ENCODE assay signal across 8 mouse cellular contexts in the genomic region with DNA sequence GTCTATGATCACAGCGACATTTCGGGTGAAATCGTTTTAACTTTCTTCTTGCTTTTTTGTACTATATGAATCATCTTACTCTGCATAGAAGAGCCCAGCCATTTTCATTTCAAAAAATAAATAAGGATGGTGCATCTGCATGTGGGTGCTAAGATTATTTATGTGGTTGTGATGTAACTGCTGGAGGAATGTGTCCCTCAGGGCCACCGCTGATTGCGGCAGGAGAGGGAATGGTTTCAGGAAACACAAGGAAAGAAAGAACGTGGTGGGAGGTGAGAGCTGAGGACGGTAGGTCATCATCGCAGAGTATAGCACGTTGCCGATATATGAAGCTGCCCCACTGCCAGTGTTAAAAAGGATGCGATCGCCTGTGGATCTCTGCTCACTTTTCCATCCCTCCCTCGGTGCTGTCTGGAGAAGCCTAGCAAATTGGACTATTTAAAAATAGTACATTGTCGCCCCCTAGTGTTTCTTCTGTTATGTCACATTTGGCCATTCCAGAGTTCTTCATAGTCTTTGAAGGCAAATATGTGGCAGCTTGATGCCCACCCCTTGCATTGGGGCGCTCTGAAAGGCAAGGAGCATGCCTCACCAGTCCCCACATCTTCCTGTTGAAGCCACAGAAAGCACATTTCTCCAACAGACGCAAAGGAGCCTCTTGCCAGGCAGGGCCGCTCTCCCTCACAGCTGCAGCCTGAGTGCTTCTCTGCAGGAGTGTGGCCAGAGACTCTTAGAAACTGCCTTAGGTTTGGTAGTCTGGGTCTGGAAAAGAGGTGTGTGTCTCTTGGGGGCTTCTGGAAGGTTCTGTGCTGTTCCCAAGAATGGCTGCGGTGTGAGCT.
DNase-seq lines count a peak whose midpoint lies in the region; ATAC-seq and TF ChIP-seq lines count a peak whose summit lies in the region.

No protein-coding gene starts in this region.

- no peaks in the 10 kb centered on the region for H3K9me3 ChIP-seq in E14TG2a.4 (ENCODE audit: low read length)
- no peaks in the 10 kb centered on the region for H3K9me3 ChIP-seq in embryonic facial prominence, embryonic 14.5 days (ENCODE audit: control insufficient read depth, low read length)
- no peaks in the 10 kb centered on the region for H3K9me3 ChIP-seq in hindbrain, embryonic 10.5 days

- DNase-seq in adrenal gland, postnatal 36 days = peak; percentile 18 to 21
- peak; percentile 91 for DNase-seq in embryonic facial prominence, embryonic 14.5 days (ENCODE audit: low spot score)
- peak; percentile 22 for DNase-seq in hindbrain, embryonic 10.5 days (ENCODE audit: low spot score)
- DNase-seq in layer of hippocampus, adult 8-10 months (ENCODE audit: low spot score in 2 of 2) = peak; percentile 45 to 52
- peak; percentile 69 for DNase-seq in lung, postnatal 10 days
- peak; percentile 64 for DNase-seq in right cerebral cortex, postnatal 25 days

- no peaks in the 10 kb centered on the region for H3K36me3 ChIP-seq in E14TG2a.4 (ENCODE audit: insufficient read depth, low read length)
- 0 out of 2 replicates have a peak, but pooled peaks cover 7% of the 10 kb centered on the region for H3K36me3 ChIP-seq in embryonic facial prominence, embryonic 14.5 days (ENCODE audit: control insufficient read depth, insufficient read depth, low read length)
- peaks cover 10% of the 10 kb centered on the region for H3K36me3 ChIP-seq in hindbrain, embryonic 10.5 days

- no peak overlapping the region for H3K9ac ChIP-seq in embryonic facial prominence, embryonic 14.5 days (ENCODE audit: low read depth, low read length)

- TF ChIP-seq CTCF in E14TG2a.4 (conservative IDR thresholded peaks at IDR 0.05; ENCODE audit: low read length) = peak; percentile 49

- no peaks in the 10 kb centered on the region for H3K27me3 ChIP-seq in E14TG2a.4 (ENCODE audit: insufficient read depth, low read length)
- no peaks in the 10 kb centered on the region for H3K27me3 ChIP-seq in embryonic facial prominence, embryonic 14.5 days (replicated peaks; ENCODE audit: control insufficient read depth, insufficient read depth, low read length)
- no peaks in the 10 kb centered on the region for H3K27me3 ChIP-seq in hindbrain, embryonic 10.5 days (ENCODE audit: insufficient read depth, poor library complexity, severe bottlenecking)

- H3K27ac ChIP-seq in embryonic facial prominence, embryonic 14.5 days (replicated peaks; ENCODE audit: low read depth, low read length) = no peak overlapping the region
- no peak overlapping the region for H3K27ac ChIP-seq in hindbrain, embryonic 10.5 days

- peaks cover 6% of the 10 kb centered on the region; the same call in 1 of the 2 replicates for H3K4me1 ChIP-seq in E14TG2a.4 (replicated peaks; ENCODE audit: low read depth, low read length)
- no peaks in the 10 kb centered on the region for H3K4me1 ChIP-seq in embryonic facial prominence, embryonic 14.5 days (ENCODE audit: control insufficient read depth, insufficient read depth, low read length)
- H3K4me1 ChIP-seq in hindbrain, embryonic 10.5 days (replicated peaks) = peaks cover 33% of the 10 kb centered on the region

- WGBS in embryonic facial prominence, embryonic 14.5 days = 31% methylated on average over 18 of the region's 18 CpGs
- 51% methylated on average over 18 of the region's 18 CpGs for WGBS in hindbrain, embryonic 10.5 days

- peak overlapping the region; percentile 25 for H3K4me2 ChIP-seq in embryonic facial prominence, embryonic 14.5 days (ENCODE audit: low read depth, low read length)

- peak; percentile 62 for ATAC-seq in embryonic facial prominence, embryonic 14.5 days (ENCODE audit: low read depth)
- no peak for ATAC-seq in erythroid progenitor cell, adult 5-6 weeks (replicated peaks; ENCODE audit: low FRiP score, poor library complexity, severe bottlenecking)

- no peak overlapping the region for H3K4me3 ChIP-seq in E14TG2a.4 (replicated peaks; ENCODE audit: low read length)
- H3K4me3 ChIP-seq in embryonic facial prominence, embryonic 14.5 days (ENCODE audit: low read depth, low read length) = no peak overlapping the region
- H3K4me3 ChIP-seq in hindbrain, embryonic 10.5 days = no peak overlapping the region

Comparison
In these comparisons a context has a peak if more than half of its experiments do, and no peak if none do; other contexts are left out.
1. DNase-seq: peak in every context shown above with its lines; median percentile 91 in embryonic facial prominence, embryonic 14.5 days; 69 in lung, postnatal 10 days; 64 in right cerebral cortex, postnatal 25 days; 48 in layer of hippocampus, adult 8-10 months; 22 in hindbrain, embryonic 10.5 days; 20 in adrenal gland, postnatal 36 days.